Mouse (Mus musculus) neural tube, embryonic 10.5 days (tissue): ENCODE results near the gene Shb.

Experiments used
- DNase-seq: peaks from one replicate; pipeline ENCODE4 v3.0.0-alpha.2; 2017; ENCODE audit warnings: low spot score; ENCODE audit errors: extremely low spot score

Gene Shb

GRCm38 (mm10) chr4:45422640-45423039, 109.6 kb downstream of the Shb start:
- DNase-seq: no peak

- no peak for DNase-seq
Measured at GRCm38 (mm10) chr4:45421519-45422260, 110.6 kb downstream of the Shb start.

- DNase-seq: no peak
Measured at GRCm38 (mm10) chr4:45420733-45421132, 111.5 kb downstream of the Shb start.

GRCm38 (mm10) chr4:45419051-45419450, 113.2 kb downstream of the Shb start:
- DNase-seq: no peak

- DNase-seq: peak; percentile 69
Measured at GRCm38 (mm10) chr4:45418229-45418950, 113.9 kb downstream of the Shb start.

GRCm38 (mm10) chr4:45416314-45416713, 116.0 kb downstream of the Shb start:
- no peak for DNase-seq

GRCm38 (mm10) chr4:45413674-45414338, 118.5 kb downstream of the Shb start:
- DNase-seq: no peak

- no peak for DNase-seq
Measured at GRCm38 (mm10) chr4:45412433-45413192, 119.7 kb downstream of the Shb start.

GRCm38 (mm10) chr4:45411181-45411790, 121.0 kb downstream of the Shb start:
- no peak for DNase-seq

GRCm38 (mm10) chr4:45409270-45409669, 123.0 kb downstream of the Shb start:
- peak; percentile 51 for DNase-seq

GRCm38 (mm10) chr4:45408427-45409132, 123.7 kb downstream of the Shb start, which contains the start of gene Slc25a51:
TSS of gene Slc25a51 (minus strand) at chr4:45408766.
- DNase-seq: peak; percentile 94

- no peak for DNase-seq
Measured at GRCm38 (mm10) chr4:45407703-45408334, 124.5 kb downstream of the Shb start.

- DNase-seq: no peak
Measured at GRCm38 (mm10) chr4:45407001-45407702, 125.1 kb downstream of the Shb start.

GRCm38 (mm10) chr4:45406397-45406796, 125.9 kb downstream of the Shb start:
- no peak for DNase-seq

GRCm38 (mm10) chr4:45405315-45405714, 127.0 kb downstream of the Shb start:
- no peak for DNase-seq

GRCm38 (mm10) chr4:45404086-45404485, 128.2 kb downstream of the Shb start:
- no peak for DNase-seq

GRCm38 (mm10) chr4:45403499-45403878, 128.8 kb downstream of the Shb start:
- no peak for DNase-seq

GRCm38 (mm10) chr4:45402878-45403498, 129.3 kb downstream of the Shb start:
- DNase-seq: no peak

- DNase-seq: no peak
Measured at GRCm38 (mm10) chr4:45402281-45402680, 130.0 kb downstream of the Shb start.
